Mouse (Mus musculus) E14TG2a.4 (cell line): Measurements from ENCODE around the gene Ggt5.
A peak's percentile ranks its signal among the peaks of the same experiment; 100 is the strongest.

Experiments
- H3K27me3 ChIP-seq: 2 replicates; pipeline ENCODE4 v1.6.1; 2014; ENCODE audit warnings: low read length, control low read depth; ENCODE audit not compliant: insufficient read depth
- H3K36me3 ChIP-seq: 2 replicates; pipeline ENCODE4 v1.6.1; 2014; ENCODE audit warnings: low read length, control low read depth; ENCODE audit not compliant: insufficient read depth
- H3K4me1 ChIP-seq: replicated peaks from 2 replicates; pipeline ENCODE4 v1.6.1; 2014; ENCODE audit warnings: low read depth, low read length, control low read depth
- H3K4me3 ChIP-seq: replicated peaks from 2 replicates; pipeline ENCODE4 v1.5.1; 2014; ENCODE audit warnings: mild to moderate bottlenecking, low read length
- H3K9me3 ChIP-seq: 2 replicates; pipeline ENCODE4 v1.6.1; 2014; ENCODE audit warnings: low read length, control low read depth
- CTCF ChIP-seq: conservative IDR thresholded peaks from 2 replicates; pipeline ENCODE4 v1.5.1; 2014; ENCODE audit warnings: low read length
- NANOG ChIP-seq: IDR thresholded peaks from 2 replicates; pipeline ENCODE4 v1.6.1; 2014; ENCODE audit warnings: borderline replicate concordance, low read length, mixed read lengths
- POU5F1 ChIP-seq: IDR thresholded peaks from 2 replicates; pipeline ENCODE4 v1.6.1; 2014; ENCODE audit warnings: low read length, borderline replicate concordance

The Ggt5 gene

DNA sequence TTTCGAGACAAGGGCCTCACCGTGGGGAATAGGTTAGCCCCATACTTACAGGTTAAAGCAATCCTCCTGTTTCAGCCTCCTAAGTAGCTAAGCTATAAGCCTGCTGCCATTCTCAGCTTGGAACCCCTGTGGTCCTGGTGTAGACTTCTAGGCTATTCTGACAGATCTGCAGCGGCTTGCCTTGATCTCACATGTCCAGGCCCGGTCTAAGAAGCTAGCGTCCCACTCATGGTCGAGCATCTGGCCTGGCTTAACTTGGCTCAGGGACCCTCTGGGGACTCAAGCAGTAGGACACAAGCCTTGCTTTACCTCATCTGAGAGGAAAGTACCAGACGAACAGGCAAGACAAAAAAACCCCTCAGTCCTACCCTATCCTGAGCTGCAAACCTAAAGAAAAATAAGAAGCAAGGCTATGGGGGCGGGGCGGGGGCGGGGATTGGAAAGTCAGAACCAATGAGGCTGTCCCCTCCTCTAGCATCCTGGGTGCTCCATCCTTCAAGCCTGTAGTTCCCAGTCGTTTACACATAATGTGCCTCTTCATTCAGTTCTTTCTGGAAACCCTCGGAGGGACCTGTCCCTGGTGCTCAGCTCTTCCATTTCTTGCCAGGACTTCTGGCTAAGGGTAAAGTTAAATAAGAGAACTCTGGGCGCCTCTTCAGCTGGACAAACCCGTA lies 46.0 kb downstream of the Ggt5 start:
- TF ChIP-seq POU5F1, result no peak
- no peak for TF ChIP-seq NANOG
- TF ChIP-seq CTCF, result no peak
- no peaks in the 10 kb centered on the region for H3K27me3 ChIP-seq
- H3K4me3 ChIP-seq, result peak overlapping the region; percentile 51
- H3K36me3 ChIP-seq, result peaks cover 34% of the 10 kb centered on the region
- no peaks in the 10 kb centered on the region for H3K9me3 ChIP-seq
- peaks cover 73% of the 10 kb centered on the region for H3K4me1 ChIP-seq

GRCm38 (mm10) chr10:75635693-75636055 lies 46.5 kb downstream of the Ggt5 start:
- no peaks in the 10 kb centered on the region for H3K27me3 ChIP-seq
- TF ChIP-seq CTCF (peak; percentile 98), NANOG (no peak)
- H3K4me3 ChIP-seq, result peak overlapping the region; percentile 51
- peaks cover 40% of the 10 kb centered on the region for H3K36me3 ChIP-seq
- H3K9me3 ChIP-seq, result no peaks in the 10 kb centered on the region
- peaks cover 78% of the 10 kb centered on the region for H3K4me1 ChIP-seq

GRCm38 (mm10) chr10:75636084-75636786 lies 47.1 kb downstream of the Ggt5 start:
- no peaks in the 10 kb centered on the region for H3K27me3 ChIP-seq
- no peak for TF ChIP-seq POU5F1
- no peak for TF ChIP-seq CTCF
- no peak for TF ChIP-seq NANOG
- H3K4me1 ChIP-seq, result peaks cover 83% of the 10 kb centered on the region
- no peaks in the 10 kb centered on the region for H3K9me3 ChIP-seq
- H3K36me3 ChIP-seq, result peaks cover 45% of the 10 kb centered on the region
- peak overlapping the region; percentile 39; the same call in 1 of the 2 replicates for H3K4me3 ChIP-seq

- Histone ChIP-seq H3K9me3 (no peaks in the 10 kb centered on the region), H3K36me3 (peaks cover 53% of the 10 kb centered on the region), H3K4me1 (peaks cover 94% of the 10 kb centered on the region), H3K27me3 (no peaks in the 10 kb centered on the region), H3K4me3 (peak overlapping the region; percentile 57)
- no peak for TF ChIP-seq POU5F1
- TF ChIP-seq NANOG, result no peak
- no peak for TF ChIP-seq CTCF
These were observed 48.6 kb downstream of the Ggt5 start for GRCm38 (mm10) chr10:75637711-75638110.

- H3K27me3 ChIP-seq, result no peaks in the 10 kb centered on the region
- peaks cover 99% of the 10 kb centered on the region for H3K4me1 ChIP-seq
- peak overlapping the region; percentile 64 for H3K4me3 ChIP-seq
- TF ChIP-seq CTCF, result no peak
- no peak for TF ChIP-seq POU5F1
- TF ChIP-seq NANOG, result no peak
- H3K36me3 ChIP-seq, result peaks cover 77% of the 10 kb centered on the region
- no peaks in the 10 kb centered on the region for H3K9me3 ChIP-seq
These were observed 52.6 kb downstream of the Ggt5 start for GRCm38 (mm10) chr10:75641721-75642222.

- H3K27me3 ChIP-seq, result no peaks in the 10 kb centered on the region
- H3K9me3 ChIP-seq, result no peaks in the 10 kb centered on the region
- H3K36me3 ChIP-seq, result peaks cover 77% of the 10 kb centered on the region
- TF ChIP-seq NANOG (no peak), POU5F1 (no peak), CTCF (no peak)
- peaks cover 99% of the 10 kb centered on the region for H3K4me1 ChIP-seq
- H3K4me3 ChIP-seq, result peak overlapping the region; percentile 64
These were observed 53.3 kb downstream of the Ggt5 start for GRCm38 (mm10) chr10:75642436-75642835.

DNA sequence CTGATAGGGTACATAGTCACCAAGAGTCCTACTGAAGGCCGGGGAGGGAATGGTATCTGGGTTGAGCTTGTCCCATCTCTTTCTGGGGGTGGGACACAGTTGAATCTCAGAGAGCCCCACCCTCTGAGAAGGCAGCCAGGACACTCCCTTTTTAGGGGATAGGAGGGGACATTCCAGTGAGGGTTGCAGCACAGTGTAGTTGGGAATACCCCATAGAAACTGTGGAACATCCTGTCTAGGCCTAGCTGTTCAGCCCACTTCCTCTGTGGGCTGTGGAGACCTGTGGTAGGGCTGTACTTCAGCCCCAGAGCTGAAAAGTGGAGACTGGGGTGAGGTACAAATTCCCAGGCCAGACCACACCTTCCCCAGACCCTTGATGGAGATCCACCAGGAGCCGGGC lies 53.8 kb downstream of the Ggt5 start:
- no peaks in the 10 kb centered on the region for H3K27me3 ChIP-seq
- peak overlapping the region; percentile 64 for H3K4me3 ChIP-seq
- H3K9me3 ChIP-seq, result no peaks in the 10 kb centered on the region
- peaks cover 77% of the 10 kb centered on the region for H3K36me3 ChIP-seq
- no peak for TF ChIP-seq NANOG
- no peak for TF ChIP-seq CTCF
- no peak for TF ChIP-seq POU5F1
- H3K4me1 ChIP-seq, result peaks cover 99% of the 10 kb centered on the region

- no peak for TF ChIP-seq POU5F1
- no peak for TF ChIP-seq NANOG
- no peak for TF ChIP-seq CTCF
These were observed 54.7 kb downstream of the Ggt5 start, which contains the start of gene Susd2 for GRCm38 (mm10) chr10:75643741-75644343. Gene Susd2 (minus strand): TSS chr10:75644008.

More at GRCm38 (mm10) chr10:75643741-75644343, 54.7 kb downstream of the Ggt5 start, which contains the start of gene Susd2:
- H3K9me3 ChIP-seq, result no peaks in the 10 kb centered on the region
- H3K4me3 ChIP-seq, result peak within 1 kb of the TSS; percentile 64
- H3K36me3 ChIP-seq, result peaks cover 72% of the 10 kb centered on the region
- H3K4me1 ChIP-seq, result peaks cover 99% of the 10 kb centered on the region
- no peaks in the 10 kb centered on the region for H3K27me3 ChIP-seq
